Mouse (Mus musculus) T-helper 2 cell (primary cell): Measurements from ENCODE around the gene Pim1.

Experiments used
- in situ Hi-C: fragments of 300-600 bp; cut with MboI, MseI; formaldehyde crosslinking; loops from one replicate; pipeline ENCODE4 v1.15.1; 2025; ENCODE audit warnings: high pct_unique_total_duplicates

Pim1 gene

DNA sequence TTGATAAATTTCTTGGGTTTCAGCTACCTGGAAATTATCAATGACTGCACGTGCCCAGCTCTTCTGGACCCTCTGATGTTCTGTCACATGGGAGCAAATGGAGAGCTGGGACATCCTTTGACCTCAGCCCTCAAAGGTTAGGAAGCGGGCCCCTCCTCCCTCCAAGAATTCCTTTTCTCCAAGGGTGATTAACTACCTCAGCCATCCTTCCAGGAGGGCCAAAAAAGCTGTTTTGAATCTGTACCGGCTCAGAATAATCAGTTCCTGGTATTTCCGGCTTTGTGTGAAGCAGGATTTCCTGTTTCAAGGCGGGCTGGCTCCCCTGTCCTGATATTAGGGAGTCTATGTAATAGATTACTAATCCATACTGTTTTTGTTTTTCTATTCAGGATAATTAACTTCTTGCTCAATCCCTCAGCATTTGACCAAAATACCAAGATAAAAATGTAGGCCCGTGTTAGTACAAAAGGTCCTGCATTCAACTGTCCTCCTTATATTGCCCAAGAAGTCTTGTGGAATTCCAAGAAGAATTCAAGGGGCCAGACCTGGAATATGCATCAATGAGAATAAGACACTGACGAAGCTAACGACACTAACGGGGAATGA is 25.0 kb upstream of the Pim1 start:
- in situ Hi-C loops = no loop called here

DNA sequence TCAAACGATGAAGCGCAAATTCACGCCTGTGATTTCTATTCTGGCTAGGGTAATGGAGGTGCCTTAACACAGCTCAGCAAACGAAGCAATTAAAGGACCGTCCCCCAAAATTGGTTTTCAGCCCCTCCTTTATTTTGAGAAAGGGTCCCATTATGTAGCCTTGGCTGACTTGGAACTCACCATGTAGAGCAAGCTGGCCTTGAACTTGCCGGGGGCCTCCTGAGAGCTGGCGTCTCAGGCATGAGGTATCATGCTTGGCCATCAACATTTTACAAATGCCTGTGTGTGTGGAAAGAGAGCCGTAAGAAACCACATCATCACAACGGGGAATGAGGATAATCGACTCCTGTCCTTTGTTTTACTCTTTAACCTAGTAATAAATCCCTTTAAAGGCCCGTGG is 23.5 kb upstream of the Pim1 start:
- in situ Hi-C loops = no loop called here

- in situ Hi-C loops = no loop called here
These were observed 17.1 kb upstream of the Pim1 start for GRCm38 (mm10) chr17:29473466-29473865.

DNA sequence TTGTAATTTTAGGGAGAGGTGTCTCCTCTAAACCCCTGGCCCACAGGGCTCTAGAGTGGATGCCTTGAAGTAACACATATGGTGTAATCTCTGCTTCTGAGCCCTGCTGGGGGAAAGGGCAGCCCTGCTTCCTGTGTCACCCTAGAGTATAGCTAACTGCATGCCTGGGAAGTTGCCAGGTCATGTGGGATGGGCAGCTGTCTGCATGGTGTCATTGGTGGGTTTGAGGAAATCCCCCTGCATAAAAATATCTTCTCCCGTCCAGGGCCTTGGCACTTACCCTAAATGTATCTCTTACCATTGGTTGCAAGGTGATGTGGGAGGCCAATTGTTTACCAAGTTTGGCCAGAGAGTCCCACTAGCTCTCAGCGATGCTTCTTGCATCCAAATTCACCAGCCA is 16.5 kb upstream of the Pim1 start:
- in situ Hi-C loops = no loop called here

DNA sequence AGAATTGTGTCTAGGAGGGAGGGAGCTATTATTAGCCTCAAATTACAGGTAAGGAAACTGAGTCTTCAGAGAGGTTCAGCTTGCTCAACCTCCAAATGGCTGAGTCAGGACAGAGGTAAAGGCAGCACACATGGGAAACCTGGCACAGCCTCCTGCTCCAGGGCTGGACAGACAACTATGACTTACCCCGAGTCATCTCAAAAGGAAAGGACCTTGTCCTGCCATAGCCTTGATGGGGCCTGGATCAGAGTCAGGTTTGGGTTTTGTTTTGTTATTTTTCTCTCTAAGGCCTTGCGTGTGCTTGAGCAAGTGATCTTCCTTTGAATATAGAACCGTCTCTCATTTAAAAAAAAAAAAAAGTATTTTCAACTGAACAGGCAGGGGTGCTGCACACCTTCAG is 15.4 kb upstream of the Pim1 start:
- in situ Hi-C loops = loop anchor here (5.0 kb wide), 1 partner anchor 53 kb away; no protein-coding TSS in a partner anchor

DNA sequence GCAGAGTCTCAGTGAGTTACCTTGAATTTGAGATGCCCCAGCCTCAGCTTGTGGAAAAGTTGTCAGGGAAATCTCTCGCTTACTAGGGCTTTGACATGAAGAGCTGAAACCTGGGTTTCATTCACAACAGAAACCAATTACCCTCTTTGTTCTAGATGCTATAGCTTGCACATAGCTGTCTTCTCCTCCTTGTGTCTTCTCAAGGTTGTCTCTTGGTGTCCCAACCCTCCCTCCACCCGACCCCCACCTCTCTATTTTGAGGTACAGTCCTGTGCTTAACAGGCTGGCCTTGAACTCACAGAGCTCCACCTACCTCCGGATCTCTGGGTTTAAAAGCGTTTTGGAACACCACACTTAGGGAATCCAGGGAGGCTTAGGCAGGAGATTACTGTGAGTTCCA is 14.1 kb upstream of the Pim1 start:
- in situ Hi-C loops = loop anchor here (5.0 kb wide), 1 partner anchor 54 kb away; no protein-coding TSS in a partner anchor

- in situ Hi-C loops = loop anchor here (5.0 kb wide), 1 partner anchor 55 kb away; no protein-coding TSS in a partner anchor
These were observed 13.2 kb upstream of the Pim1 start for GRCm38 (mm10) chr17:29477357-29477756.

- in situ Hi-C loops = loop anchor here (5.0 kb wide), 1 partner anchor 56 kb away; no protein-coding TSS in a partner anchor
These were observed 12.3 kb upstream of the Pim1 start for GRCm38 (mm10) chr17:29478271-29478670.

DNA sequence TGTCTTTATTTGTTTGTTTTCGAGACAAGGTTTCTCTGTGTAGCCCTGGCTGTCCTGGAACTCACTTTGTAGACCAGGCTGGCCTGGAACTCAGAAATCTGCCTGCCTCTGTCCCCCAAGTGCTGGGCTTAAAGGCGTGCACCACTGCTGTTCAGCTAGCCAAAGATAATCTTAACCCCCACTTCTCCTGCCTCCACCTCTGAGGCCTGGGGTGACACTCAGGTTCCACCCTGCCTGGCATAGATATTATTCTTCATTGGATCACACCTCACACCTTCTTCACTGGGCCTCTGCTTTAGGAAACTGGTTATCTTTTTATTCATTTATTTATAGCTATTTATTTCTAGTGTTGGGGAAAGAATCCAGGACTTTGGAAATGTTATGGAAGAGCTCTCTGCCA is 10.3 kb upstream of the Pim1 start:
- in situ Hi-C loops = loop anchor here (5.0 kb wide), 1 partner anchor 33 kb away; no protein-coding TSS in a partner anchor

GRCm38 (mm10) chr17:29482632-29483031 is 7.9 kb upstream of the Pim1 start:
- in situ Hi-C loops = loop anchor here (5.0 kb wide), 1 partner anchor 35 kb away; no protein-coding TSS in a partner anchor

DNA sequence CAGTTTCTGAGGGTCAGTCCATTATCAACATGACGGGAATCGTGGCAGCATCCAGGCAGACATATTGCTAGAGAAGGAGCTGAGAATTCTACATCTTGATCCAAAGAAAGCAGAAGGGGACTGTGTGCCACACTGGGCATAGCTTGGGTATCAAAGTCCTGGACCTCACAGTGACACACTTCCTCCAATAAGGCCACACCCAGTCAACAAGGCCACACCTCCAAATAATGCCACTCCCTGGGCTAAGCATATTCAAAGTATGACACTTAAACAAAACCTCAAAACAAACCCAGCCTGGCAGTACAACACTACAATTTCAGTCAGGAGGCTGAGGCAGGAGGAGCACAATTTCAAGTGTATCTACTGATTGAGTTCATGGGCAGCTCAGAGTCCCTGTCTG is 7.3 kb upstream of the Pim1 start:
- in situ Hi-C loops = loop anchor here (5.0 kb wide), 1 partner anchor 36 kb away; no protein-coding TSS in a partner anchor

DNA sequence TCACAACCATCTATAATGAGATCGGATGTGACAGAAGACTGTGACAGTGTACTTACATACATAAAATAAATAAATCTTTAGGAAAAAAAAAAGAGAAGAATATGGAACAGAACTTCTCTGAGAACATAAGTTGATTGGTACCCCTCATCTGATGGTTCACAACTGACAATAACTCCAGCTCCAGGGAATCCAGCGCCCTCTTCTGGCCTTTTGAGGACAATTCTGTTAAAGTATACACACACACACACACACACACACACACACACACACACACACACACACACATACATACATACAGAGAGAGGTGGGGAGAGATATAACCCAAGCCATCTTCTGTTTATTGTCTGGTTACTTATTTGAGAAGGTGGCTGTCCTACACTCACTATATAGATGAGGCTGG is 6.1 kb upstream of the Pim1 start:
- in situ Hi-C loops = loop anchor here (5.0 kb wide), 1 partner anchor 37 kb away; no protein-coding TSS in a partner anchor

- in situ Hi-C loops = no loop called here
These were observed 5.0 kb upstream of the Pim1 start for GRCm38 (mm10) chr17:29485336-29486233.

GRCm38 (mm10) chr17:29488257-29488977 is 2.1 kb upstream of the Pim1 start:
- in situ Hi-C loops = no loop called here

GRCm38 (mm10) chr17:29488978-29489970 is 1.3 kb upstream of the Pim1 start:
- in situ Hi-C loops = no loop called here

DNA sequence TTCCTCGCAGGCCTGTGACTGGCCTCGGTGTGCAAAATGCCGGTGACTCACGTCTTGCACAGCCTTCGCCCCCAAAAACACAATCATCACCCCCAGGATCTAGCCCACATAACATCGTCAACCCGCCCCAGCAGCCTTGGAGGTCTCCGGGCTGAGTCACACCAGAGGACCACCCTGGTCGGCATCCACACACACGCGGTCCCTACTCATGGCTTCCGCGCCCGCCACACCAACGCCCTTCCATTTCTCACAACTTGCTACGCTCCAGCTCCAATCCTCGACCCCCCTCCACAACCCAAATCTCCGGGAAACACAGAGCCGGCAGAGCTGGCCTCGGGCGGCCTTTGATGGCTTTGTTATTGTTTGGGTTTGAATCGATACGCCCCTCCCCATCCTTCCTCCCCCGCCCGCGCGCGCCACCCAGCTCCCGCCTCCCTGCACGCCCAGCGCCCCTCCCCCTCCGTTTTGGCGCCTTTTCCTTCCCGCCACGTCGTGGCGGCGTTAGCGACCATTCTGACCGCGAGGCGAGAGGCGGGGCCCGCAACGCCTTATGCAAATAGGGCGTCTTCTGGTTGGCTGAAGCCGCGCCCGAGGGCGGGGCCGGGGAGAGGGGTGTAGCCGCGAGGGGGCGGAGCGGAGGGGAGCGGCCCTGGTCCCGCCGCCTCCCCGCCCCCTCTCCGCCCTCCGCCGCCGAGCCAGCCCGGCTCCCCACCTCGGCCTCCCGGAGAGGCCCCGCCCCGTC is 411 bp upstream of the Pim1 start:
- in situ Hi-C loops = loop anchor here (5.0 kb wide), 1 partner anchor 93 kb away; no protein-coding TSS in a partner anchor

- in situ Hi-C loops = loop anchor here (5.0 kb wide), 1 partner anchor 94 kb away; no protein-coding TSS in a partner anchor
These were observed 1.2 kb downstream of the Pim1 start for GRCm38 (mm10) chr17:29491591-29492268.

- in situ Hi-C loops = loop anchor here (5.0 kb wide), 1 partner anchor 95 kb away; no protein-coding TSS in a partner anchor
These were observed 2.0 kb downstream of the Pim1 start for GRCm38 (mm10) chr17:29492269-29493191.
